Mouse (Mus musculus) liver, embryonic 15.5 days (tissue): ENCODE data around the gene Srms. TPM values are rescaled to one million over a fixed set of nuclear protein-coding genes. Genes with fewer than 3 reads are reported as not detected.
"Not testable (repeated sequence)": the region's sequence is repeated elsewhere in the genome, so short reads cannot be mapped to it uniquely, and the experiment has no call there.

ENCODE experiments used
- ATAC-seq: fragments of 200-750 bp; cut with Nextera tagmentation; 2 replicates; pipeline ENCODE4 v1.8.0; 2017; ENCODE audit warnings: moderate number of reproducible peaks, mild to moderate bottlenecking, moderate library complexity; ENCODE audit not compliant: insufficient read depth
- H3K27ac ChIP-seq: fragments of 300-500 bp; sonication (generic); replicated peaks from 2 replicates; pipeline ENCODE4 v1.5.1; 2015; ENCODE audit warnings: mild to moderate bottlenecking, inconsistent platforms
- H3K27me3 ChIP-seq: fragments of 300-500 bp; sonication (generic); 2 replicates; pipeline ENCODE4 v1.6.1; 2015; ENCODE audit warnings: mild to moderate bottlenecking, inconsistent platforms
- H3K36me3 ChIP-seq: fragments of 300-500 bp; sonication (generic); replicated peaks from 2 replicates; pipeline ENCODE4 v1.6.1; 2015; ENCODE audit warnings: moderate library complexity, mild to moderate bottlenecking, inconsistent platforms
- H3K4me1 ChIP-seq: fragments of 300-500 bp; sonication (generic); replicated peaks from 2 replicates; pipeline ENCODE4 v1.6.1; 2015; ENCODE audit warnings: inconsistent platforms
- H3K4me2 ChIP-seq: fragments of 300-500 bp; sonication (generic); 2 replicates; pipeline ENCODE4 v1.6.1; 2015; ENCODE audit warnings: moderate library complexity, mild to moderate bottlenecking, inconsistent platforms
- H3K4me3 ChIP-seq: fragments of 300-500 bp; sonication (generic); replicated peaks from 2 replicates; pipeline ENCODE4 v1.5.1; 2015; ENCODE audit warnings: mild to moderate bottlenecking, inconsistent platforms
- H3K9ac ChIP-seq: fragments of 300-500 bp; sonication (generic); 2 replicates; pipeline ENCODE4 v1.6.1; 2015; ENCODE audit warnings: moderate library complexity, mild to moderate bottlenecking, inconsistent platforms
- H3K9me3 ChIP-seq: fragments of 300-500 bp; sonication (generic); replicated peaks from 2 replicates; pipeline ENCODE4 v1.6.1; 2016; ENCODE audit warnings: inconsistent platforms
- WGBS: fragments of 180-500 bp; shearing (Covaris S2); methylation state at CpG from one replicate; pipeline ENCODE4 v1.1.7; 2015; ENCODE audit warnings: mixed read lengths; ENCODE audit not compliant: insufficient replicate concordance; 5-methylcytosine and 5-hydroxymethylcytosine counted together
- polyA plus RNA-seq: library from polyadenylated mRNA; unstranded; fragments of >200 nt; fragmentation: Nextera tagmentation; extraction: Ambion mirVana; gene quantifications from 2 replicates; pipeline ENCODE4 v1.2.1, GENCODE M21; 2015

The Srms gene
- polyA plus RNA-seq, 1 experiment from 2014 or later: 0.32 TPM

GRCm38 (mm10) chr2:181191385-181191784 is 21.6 kb downstream of the Srms start:
- not testable (repeated sequence) for H3K36me3 ChIP-seq, H3K9me3 ChIP-seq, H3K4me2 ChIP-seq, ATAC-seq, H3K9ac ChIP-seq, H3K4me3 ChIP-seq, H3K27ac ChIP-seq
- Histone ChIP-seq H3K27me3 (peaks cover 33% of the 10 kb centered on the region), H3K4me1 (peaks cover 40% of the 10 kb centered on the region)
- 51% methylated on average over 4 of the region's 4 CpGs for WGBS

- 67% methylated on average over 1 of the region's 1 CpGs for WGBS
- Histone ChIP-seq H3K36me3 (no peaks in the 10 kb centered on the region; the same call in 1 of the 2 replicates), H3K9me3 (no peaks in the 10 kb centered on the region), H3K4me3 (no peak overlapping the region; the same call in 1 of the 2 replicates), H3K4me2 (peak overlapping the region; percentile 89; the same call in 1 of the 2 replicates), H3K27ac (peak overlapping the region; percentile 81), H3K9ac (no peak overlapping the region), H3K27me3 (peaks cover 27% of the 10 kb centered on the region), H3K4me1 (peaks cover 35% of the 10 kb centered on the region)
- no peak for ATAC-seq
Observed at GRCm38 (mm10) chr2:181189321-181189720, 23.7 kb downstream of the Srms start.

GRCm38 (mm10) chr2:181188681-181189080 is 24.3 kb downstream of the Srms start:
- Histone ChIP-seq H3K27me3 (peaks cover 20% of the 10 kb centered on the region), H3K4me3 (peak overlapping the region; percentile 83), H3K27ac (peak overlapping the region; percentile 81), H3K4me2 (peak overlapping the region; percentile 89), H3K9me3 (no peaks in the 10 kb centered on the region), H3K9ac (peak overlapping the region; percentile 88; the same call in 1 of the 2 replicates), H3K4me1 (peaks cover 35% of the 10 kb centered on the region), H3K36me3 (no peaks in the 10 kb centered on the region; the same call in 1 of the 2 replicates)
- ATAC-seq: no peak
- WGBS: 57% methylated on average over 2 of the region's 2 CpGs

- Histone ChIP-seq H3K9me3 (no peaks in the 10 kb centered on the region), H3K4me2 (peak within 1 kb of the TSS; percentile 89), H3K4me1 (peaks cover 35% of the 10 kb centered on the region), H3K36me3 (no peaks in the 10 kb centered on the region; the same call in 1 of the 2 replicates), H3K27me3 (peaks cover 18% of the 10 kb centered on the region), H3K9ac (peak within 1 kb of the TSS; percentile 88), H3K4me3 (peak within 1 kb of the TSS; percentile 83), H3K27ac (peak within 1 kb of the TSS; percentile 81)
- ATAC-seq: peak; percentile 97
- under 1% methylated on average over 64 of the region's 64 CpGs for WGBS
Observed at GRCm38 (mm10) chr2:181187121-181188000, 25.6 kb downstream of the Srms start, which contains the start of gene Ppdpf. Gene Ppdpf, plus strand, starts transcription at chr2:181187247.

GRCm38 (mm10) chr2:181186635-181187034 is 26.4 kb downstream of the Srms start:
- under 1% methylated on average over 14 of the region's 14 CpGs for WGBS
- Histone ChIP-seq H3K9ac (peak overlapping the region; percentile 45), H3K4me2 (peak overlapping the region; percentile 89), H3K4me1 (peaks cover 35% of the 10 kb centered on the region), H3K27me3 (peaks cover 18% of the 10 kb centered on the region), H3K9me3 (no peaks in the 10 kb centered on the region), H3K36me3 (no peaks in the 10 kb centered on the region; the same call in 1 of the 2 replicates), H3K27ac (peak overlapping the region; percentile 81), H3K4me3 (peak overlapping the region; percentile 83)
- ATAC-seq: peak; percentile 80

GRCm38 (mm10) chr2:181180898-181181297 is 32.1 kb downstream of the Srms start:
- Histone ChIP-seq H3K4me2 (no peak overlapping the region), H3K4me3 (no peak overlapping the region), H3K36me3 (no peaks in the 10 kb centered on the region), H3K4me1 (no peaks in the 10 kb centered on the region), H3K9me3 (no peaks in the 10 kb centered on the region), H3K27ac (no peak overlapping the region), H3K9ac (no peak overlapping the region), H3K27me3 (peaks cover 22% of the 10 kb centered on the region)
- WGBS: 56% methylated on average over 6 of the region's 6 CpGs
- ATAC-seq: no peak

GRCm38 (mm10) chr2:181178471-181178870 is 34.5 kb downstream of the Srms start:
- ATAC-seq: no peak
- 34% methylated on average over 5 of the region's 5 CpGs for WGBS

GRCm38 (mm10) chr2:181178015-181178414 is 35.0 kb downstream of the Srms start:
- Histone ChIP-seq H3K9ac (no peak overlapping the region), H3K36me3 (no peaks in the 10 kb centered on the region), H3K27ac (no peak overlapping the region), H3K4me1 (no peaks in the 10 kb centered on the region), H3K4me3 (no peak overlapping the region), H3K27me3 (peaks cover 13% of the 10 kb centered on the region; the same call in 1 of the 2 replicates), H3K9me3 (no peaks in the 10 kb centered on the region), H3K4me2 (no peak overlapping the region)
- no peak for ATAC-seq
- 40% methylated on average over 3 of the region's 3 CpGs for WGBS

More at GRCm38 (mm10) chr2:181178471-181178870, 34.5 kb downstream of the Srms start:
- Histone ChIP-seq H3K9ac (no peak overlapping the region), H3K4me3 (no peak overlapping the region), H3K4me2 (no peak overlapping the region), H3K36me3 (no peaks in the 10 kb centered on the region), H3K4me1 (no peaks in the 10 kb centered on the region), H3K27ac (no peak overlapping the region), H3K27me3 (peaks cover 13% of the 10 kb centered on the region; the same call in 1 of the 2 replicates), H3K9me3 (no peaks in the 10 kb centered on the region)

- H3K9ac ChIP-seq: no peak overlapping the region
- H3K4me1 ChIP-seq: no peaks in the 10 kb centered on the region
- H3K4me3 ChIP-seq: no peak overlapping the region
- H3K9me3 ChIP-seq: no peaks in the 10 kb centered on the region
- no peaks in the 10 kb centered on the region for H3K27me3 ChIP-seq
- no peak for ATAC-seq
- 61% methylated on average over 3 of the region's 3 CpGs for WGBS
- H3K27ac ChIP-seq: no peak overlapping the region
- no peaks in the 10 kb centered on the region for H3K36me3 ChIP-seq
- H3K4me2 ChIP-seq: no peak overlapping the region
Observed at GRCm38 (mm10) chr2:181174646-181175045, 38.3 kb downstream of the Srms start.

GRCm38 (mm10) chr2:181166469-181166868 is 46.5 kb downstream of the Srms start:
- no peak for ATAC-seq
- Histone ChIP-seq H3K9me3 (no peaks in the 10 kb centered on the region), H3K4me2 (no peak overlapping the region), H3K4me3 (no peak overlapping the region), H3K27ac (no peak overlapping the region), H3K36me3 (no peaks in the 10 kb centered on the region), H3K27me3 (0 out of 2 replicates have a peak, but pooled peaks cover 11% of the 10 kb centered on the region), H3K9ac (no peak overlapping the region), H3K4me1 (no peaks in the 10 kb centered on the region)
- WGBS: 68% methylated on average over 5 of the region's 5 CpGs

- no peak overlapping the region for H3K4me2 ChIP-seq
- WGBS: 54% methylated on average over 4 of the region's 4 CpGs
- H3K9ac ChIP-seq: no peak overlapping the region
- no peaks in the 10 kb centered on the region for H3K9me3 ChIP-seq
- H3K4me3 ChIP-seq: no peak overlapping the region
- H3K27me3 ChIP-seq: peaks cover 49% of the 10 kb centered on the region
- no peak for ATAC-seq
- H3K27ac ChIP-seq: no peak overlapping the region
- H3K4me1 ChIP-seq: no peaks in the 10 kb centered on the region
- no peaks in the 10 kb centered on the region for H3K36me3 ChIP-seq
Observed at GRCm38 (mm10) chr2:181160821-181161220, 52.2 kb downstream of the Srms start.
